Mouse (Mus musculus): Measurements from ENCODE around the gene Eci1. TPM values are rescaled to one million over a fixed set of nuclear protein-coding genes. Genes with fewer than 3 reads are reported as not detected.
A peak's percentile ranks its signal among the peaks of the same experiment; 100 is the strongest.

Gene Eci1
- total and polyA plus RNA-seq, 2 experiments from 2014 or later: 595 to 624 TPM

DNA sequence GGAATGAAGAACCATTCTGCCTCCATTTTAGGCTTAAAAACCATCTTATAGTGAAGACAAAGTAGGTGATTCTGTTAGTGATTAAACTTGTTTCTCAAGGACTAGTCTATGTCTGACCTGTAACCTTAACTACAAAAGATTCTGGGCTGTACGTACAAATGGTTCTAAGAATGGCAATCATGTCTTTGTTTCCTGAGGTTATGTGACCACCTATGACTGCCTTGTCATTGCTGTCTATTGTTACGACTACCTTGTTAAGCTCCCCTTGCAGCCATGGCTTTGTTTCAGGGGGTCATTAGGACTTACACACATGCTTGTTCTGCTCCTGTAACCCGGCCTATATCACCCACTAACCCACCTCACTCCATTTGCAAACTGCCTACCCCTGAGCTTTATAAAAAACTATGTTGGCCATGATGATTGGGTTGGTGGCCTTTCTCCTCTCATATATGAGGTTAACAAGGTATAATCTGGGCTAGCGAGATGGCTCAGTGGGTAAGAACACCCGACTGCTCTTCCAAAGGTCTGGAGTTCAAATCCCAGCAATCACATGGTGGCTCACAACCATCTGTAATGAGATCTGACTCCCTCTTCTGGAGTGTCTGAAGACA lies 42.3 kb downstream of the Eci1 start:
- no peaks in the 10 kb centered on the region for H3K9me3 ChIP-seq (replicated peaks; ENCODE audit: control insufficient read depth, low read length)
- no peak overlapping the region for H3K27ac ChIP-seq (ENCODE audit: low read depth)
- H3K4me3 ChIP-seq (ENCODE audit: low read depth, low read length): no peak overlapping the region
- peaks cover 5% of the 10 kb centered on the region; the same call in 1 of the 2 replicates for H3K36me3 ChIP-seq (replicated peaks; ENCODE audit: control insufficient read depth, insufficient read depth, low read length)
- WGBS: 96% methylated on average over 5 of the region's 5 CpGs
- no peak overlapping the region for H3K4me2 ChIP-seq (ENCODE audit: low read depth, low read length)
- TF ChIP-seq CTCF (IDR thresholded peaks at IDR 0.05; ENCODE audit: low read depth): no peak
- no peak for TF ChIP-seq EP300 (IDR thresholded peaks at IDR 0.05; ENCODE audit: low read depth)
- ATAC-seq (ENCODE audit: insufficient read depth, low read depth) (no peak), DNase-seq (ENCODE audit: low spot score) (no peak)
- H3K9ac ChIP-seq (replicated peaks; ENCODE audit: low read depth, low read length): no peak overlapping the region
- H3K27me3 ChIP-seq (ENCODE audit: control insufficient read depth, insufficient read depth, low read length): no peaks in the 10 kb centered on the region
- peaks cover 21% of the 10 kb centered on the region for H3K4me1 ChIP-seq (ENCODE audit: control insufficient read depth, insufficient read depth)

DNA sequence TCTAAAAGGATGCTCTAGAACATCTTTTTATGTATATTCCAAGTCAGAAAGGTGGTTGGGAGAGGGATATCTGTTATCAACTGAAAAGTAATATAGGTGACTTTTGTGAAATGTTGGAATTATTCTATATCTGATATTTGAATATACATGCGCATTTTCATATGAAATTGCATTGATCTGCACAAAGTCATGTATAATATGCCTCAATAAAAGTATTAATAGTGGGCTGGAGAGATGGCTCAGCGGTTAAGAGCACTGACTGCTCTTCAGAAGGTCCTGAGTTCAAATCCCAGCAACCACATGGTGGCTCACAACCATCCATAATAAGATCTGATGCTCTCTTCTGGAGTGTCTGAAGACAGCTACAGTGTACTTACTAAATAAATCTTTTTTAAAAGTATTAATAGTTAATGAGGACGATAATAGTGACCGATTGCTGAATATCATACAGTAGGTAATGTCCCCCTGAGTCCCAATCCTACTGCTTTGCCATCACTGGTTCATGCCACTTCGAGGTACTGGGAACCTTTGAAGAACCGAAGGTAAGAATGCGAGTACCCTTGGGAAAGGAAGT lies 43.0 kb downstream of the Eci1 start:
- no peaks in the 10 kb centered on the region for H3K9me3 ChIP-seq (replicated peaks; ENCODE audit: control insufficient read depth, low read length)
- H3K27me3 ChIP-seq (ENCODE audit: control insufficient read depth, insufficient read depth, low read length): no peaks in the 10 kb centered on the region
- peaks cover 21% of the 10 kb centered on the region for H3K4me1 ChIP-seq (ENCODE audit: control insufficient read depth, insufficient read depth)
- DNase-seq (ENCODE audit: low spot score) (no peak), ATAC-seq (ENCODE audit: insufficient read depth, low read depth) (no peak)
- H3K36me3 ChIP-seq (replicated peaks; ENCODE audit: control insufficient read depth, insufficient read depth, low read length): peaks cover 8% of the 10 kb centered on the region
- 15% methylated on average over 7 of the region's 7 CpGs for WGBS
- H3K27ac ChIP-seq (ENCODE audit: low read depth): peak overlapping the region; percentile 84
- peak overlapping the region; percentile 44 for H3K9ac ChIP-seq (replicated peaks; ENCODE audit: low read depth, low read length)
- peak overlapping the region; percentile 86 for H3K4me2 ChIP-seq (ENCODE audit: low read depth, low read length)
- TF ChIP-seq EP300 (IDR thresholded peaks at IDR 0.05; ENCODE audit: low read depth) (no peak), CTCF (IDR thresholded peaks at IDR 0.05; ENCODE audit: low read depth) (no peak)
- peak overlapping the region; percentile 66 for H3K4me3 ChIP-seq (ENCODE audit: low read depth, low read length)

DNA sequence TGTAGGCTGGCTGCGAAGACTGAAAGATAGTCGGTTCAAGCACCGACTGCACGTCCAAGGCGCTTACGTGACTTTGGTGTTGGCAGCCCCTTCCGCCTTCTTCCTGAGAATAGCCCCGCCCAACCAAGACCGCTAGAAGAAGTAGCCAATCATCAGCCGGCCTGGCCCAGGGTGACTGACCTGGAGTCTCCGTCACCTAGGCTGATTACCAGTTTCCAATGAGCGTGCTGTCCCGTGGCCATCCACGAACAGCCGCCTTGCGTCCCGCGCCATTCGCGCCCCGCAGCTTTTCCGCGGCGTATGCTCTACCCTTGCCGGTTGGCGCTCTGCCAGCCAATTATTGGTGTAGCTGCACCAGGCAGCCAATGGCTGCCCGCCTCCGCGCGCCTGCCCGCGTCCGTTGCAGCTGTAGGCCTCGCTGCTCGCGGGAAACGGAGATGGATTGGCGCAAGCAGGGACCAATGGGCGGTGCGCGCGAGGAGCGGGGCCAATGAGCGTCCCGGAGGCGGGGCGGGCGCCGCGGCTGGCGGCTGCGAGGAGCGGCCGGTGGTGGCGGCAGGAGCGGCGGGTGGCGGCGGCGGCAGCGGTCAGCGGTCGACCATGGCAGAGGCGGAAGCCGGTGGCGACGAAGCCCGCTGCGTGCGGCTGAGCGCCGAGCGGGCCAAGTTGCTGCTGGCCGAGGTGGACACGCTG lies 43.6 kb downstream of the Eci1 start, which contains the start of the genes E4f1 and Pgp:
TSS of gene E4f1 (minus strand) at position 404 of the 693 bp plus-strand sequence.
TSS of gene Pgp (plus strand) at position 483 of the 693 bp plus-strand sequence.
- no peaks in the 10 kb centered on the region for H3K27me3 ChIP-seq (ENCODE audit: control insufficient read depth, insufficient read depth, low read length)
- H3K4me1 ChIP-seq (ENCODE audit: control insufficient read depth, insufficient read depth): peaks cover 21% of the 10 kb centered on the region
- H3K4me2 ChIP-seq (ENCODE audit: low read depth, low read length): peak within 1 kb of the TSS; percentile 86
- H3K27ac ChIP-seq (ENCODE audit: low read depth): peak within 1 kb of the TSS; percentile 84
- H3K36me3 ChIP-seq (replicated peaks; ENCODE audit: control insufficient read depth, insufficient read depth, low read length): peaks cover 14% of the 10 kb centered on the region
- peak within 1 kb of the TSS; percentile 67 for H3K9ac ChIP-seq (replicated peaks; ENCODE audit: low read depth, low read length)
- peak; percentile 98 for DNase-seq (ENCODE audit: low spot score)
- WGBS: under 1% methylated on average over 71 of the region's 75 CpGs
- H3K4me3 ChIP-seq (ENCODE audit: low read depth, low read length): peak within 1 kb of the TSS; percentile 66
- peak; percentile 69; the same call in 1 of the 2 replicates for TF ChIP-seq EP300 (IDR thresholded peaks at IDR 0.05; ENCODE audit: low read depth)
- no peak for TF ChIP-seq CTCF (IDR thresholded peaks at IDR 0.05; ENCODE audit: low read depth)
- no peaks in the 10 kb centered on the region for H3K9me3 ChIP-seq (replicated peaks; ENCODE audit: control insufficient read depth, low read length)
- peak; percentile 96 for ATAC-seq (ENCODE audit: insufficient read depth, low read depth)

DNA sequence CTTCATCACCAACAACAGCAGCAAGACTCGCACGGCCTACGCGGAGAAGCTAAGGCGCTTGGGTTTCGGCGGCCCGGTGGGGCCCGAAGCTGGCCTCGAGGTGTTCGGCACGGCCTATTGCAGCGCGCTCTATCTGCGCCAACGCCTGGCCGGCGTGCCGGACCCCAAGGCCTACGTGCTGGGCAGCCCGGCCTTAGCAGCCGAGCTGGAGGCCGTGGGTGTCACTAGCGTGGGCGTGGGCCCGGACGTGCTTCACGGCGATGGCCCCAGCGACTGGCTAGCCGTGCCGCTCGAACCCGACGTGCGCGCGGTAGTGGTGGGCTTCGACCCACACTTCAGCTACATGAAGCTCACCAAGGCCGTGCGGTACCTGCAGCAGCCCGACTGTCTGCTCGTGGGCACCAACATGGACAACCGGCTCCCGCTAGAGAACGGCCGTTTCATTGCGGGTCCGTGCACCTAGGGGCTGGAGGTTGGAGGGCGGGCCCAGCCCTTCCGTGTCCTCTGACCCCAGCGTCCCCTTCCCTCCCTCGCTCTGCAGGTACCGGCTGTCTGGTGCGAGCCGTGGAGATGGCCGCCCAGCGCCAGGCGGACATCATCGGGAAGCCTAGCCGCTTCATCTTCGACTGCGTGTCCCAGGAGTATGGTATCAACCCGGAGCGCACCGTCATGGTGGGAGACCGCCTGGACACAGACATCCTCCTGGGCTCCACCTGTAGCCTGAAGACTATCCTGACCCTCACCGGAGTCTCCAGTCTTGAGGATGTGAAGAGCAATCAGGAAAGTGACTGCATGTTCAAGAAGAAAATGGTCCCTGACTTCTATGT lies 44.5 kb downstream of the Eci1 start:
- TF ChIP-seq CTCF (IDR thresholded peaks at IDR 0.05; ENCODE audit: low read depth) (no peak), EP300 (IDR thresholded peaks at IDR 0.05; ENCODE audit: low read depth) (no peak)
- Histone ChIP-seq H3K36me3 (replicated peaks; ENCODE audit: control insufficient read depth, insufficient read depth, low read length) (peaks cover 23% of the 10 kb centered on the region), H3K4me1 (ENCODE audit: control insufficient read depth, insufficient read depth) (peaks cover 21% of the 10 kb centered on the region), H3K4me2 (ENCODE audit: low read depth, low read length) (peak overlapping the region; percentile 86), H3K9me3 (replicated peaks; ENCODE audit: control insufficient read depth, low read length) (no peaks in the 10 kb centered on the region), H3K9ac (replicated peaks; ENCODE audit: low read depth, low read length) (peak overlapping the region; percentile 67), H3K27me3 (ENCODE audit: control insufficient read depth, insufficient read depth, low read length) (no peaks in the 10 kb centered on the region), H3K4me3 (ENCODE audit: low read depth, low read length) (peak overlapping the region; percentile 66), H3K27ac (ENCODE audit: low read depth) (peak overlapping the region; percentile 84)
- DNase-seq (ENCODE audit: low spot score): no peak
- WGBS: 1% methylated on average over 68 of the region's 68 CpGs
- ATAC-seq (ENCODE audit: insufficient read depth, low read depth): peak; percentile 33

DNA sequence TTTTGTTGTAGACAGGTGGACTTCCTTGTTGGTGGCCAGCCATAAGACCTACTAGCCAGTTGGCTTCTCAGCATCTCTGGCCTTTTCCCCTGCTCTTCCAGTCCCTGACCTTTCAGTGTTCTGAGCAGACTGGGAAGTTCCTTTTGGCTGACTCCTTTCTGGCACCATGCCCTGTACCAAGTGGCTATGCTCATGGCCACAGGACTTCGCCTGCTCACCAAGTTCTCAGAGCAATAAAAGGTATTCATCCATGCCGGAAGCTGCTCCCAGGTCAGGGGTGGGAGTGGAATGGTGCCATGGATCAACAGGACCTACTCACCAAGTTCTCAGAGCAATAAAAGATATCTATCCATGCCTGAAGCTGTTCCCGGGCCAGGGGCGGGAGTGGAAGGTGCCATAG lies 46.1 kb downstream of the Eci1 start:
- H3K4me3 ChIP-seq (ENCODE audit: low read depth, low read length): no peak overlapping the region
- no peaks in the 10 kb centered on the region for H3K9me3 ChIP-seq (replicated peaks; ENCODE audit: control insufficient read depth, low read length)
- no peak for TF ChIP-seq EP300 (IDR thresholded peaks at IDR 0.05; ENCODE audit: low read depth)
- TF ChIP-seq CTCF (IDR thresholded peaks at IDR 0.05; ENCODE audit: low read depth): no peak
- H3K27me3 ChIP-seq (ENCODE audit: control insufficient read depth, insufficient read depth, low read length): no peaks in the 10 kb centered on the region
- peak overlapping the region; percentile 86; the same call in 1 of the 2 replicates for H3K4me2 ChIP-seq (ENCODE audit: low read depth, low read length)
- ATAC-seq (ENCODE audit: insufficient read depth, low read depth) (no peak), DNase-seq (ENCODE audit: low spot score) (peak; percentile 52)
- H3K4me1 ChIP-seq (ENCODE audit: control insufficient read depth, insufficient read depth): peaks cover 21% of the 10 kb centered on the region
- H3K9ac ChIP-seq (replicated peaks; ENCODE audit: low read depth, low read length): 0 out of 2 replicates have a peak overlapping the region, but pooled peaks have one; percentile 67
- 43% methylated on average over 4 of the region's 4 CpGs for WGBS
- peaks cover 38% of the 10 kb centered on the region for H3K36me3 ChIP-seq (replicated peaks; ENCODE audit: control insufficient read depth, insufficient read depth, low read length)
- peak overlapping the region; percentile 14; the same call in 1 of the 2 replicates for H3K27ac ChIP-seq (ENCODE audit: low read depth)
